Mouse (Mus musculus) gastrocnemius, adult 2 months (tissue): ENCODE measurements around the gene Drap1. TPM values are rescaled to one million over a fixed set of nuclear protein-coding genes. Genes with fewer than 3 reads are reported as not detected.

Source experiments
- DNase-seq: peaks from one replicate; pipeline ENCODE4 v3.0.0; 2022
- H3K27ac ChIP-seq: fragments of 200-600 bp; 2 replicates; pipeline ENCODE4 v1.8.1; 2022; ENCODE audit warnings: mild to moderate bottlenecking
- H3K4me3 ChIP-seq: fragments of 200-600 bp; 2 replicates; pipeline ENCODE4 v1.8.1; 2022; ENCODE audit warnings: mild to moderate bottlenecking, moderate library complexity
- CTCF ChIP-seq: fragments of 200-600 bp; IDR thresholded peaks from 2 replicates; pipeline ENCODE4 v1.8.1; 2022; ENCODE audit warnings: antibody characterized with exemption, mild to moderate bottlenecking, moderate library complexity
- intact Hi-C: fragments of 180-260 bp; cut with DNase I; formaldehyde crosslinking; loops from one replicate; pipeline ENCODE4 v1.15.1; 2025
- total RNA-seq, 2 experiments: library from RNA; stranded (reverse); gene quantifications; 2 replicates each; pipeline ENCODE4 v1.2.3; 2021

Drap1 gene
- total RNA-seq, 2 experiments from 2014 or later = 503 to 688 TPM

GRCm38 (mm10) chr19:5424092-5424781, 542 bp downstream of the Drap1 start:
- peak; percentile 19; the same call in 1 of the 2 replicates for TF ChIP-seq CTCF
- peak; percentile 88 for DNase-seq
- intact Hi-C loops = loop anchor here (2.0 kb wide), 2 partner anchors 15 to 65 kb away; partner anchors contain the start of gene Mus81
- Histone ChIP-seq H3K27ac (peak overlapping the region; percentile 97), H3K4me3 (peak overlapping the region; percentile 99)

GRCm38 (mm10) chr19:5423561-5423960, 1.2 kb downstream of the Drap1 start:
- DNase-seq = peak; percentile 45
- Histone ChIP-seq H3K4me3 (peak overlapping the region; percentile 99), H3K27ac (peak overlapping the region; percentile 97)
- intact Hi-C loops = no loop called here
- no peak for TF ChIP-seq CTCF

GRCm38 (mm10) chr19:5422895-5423443, 1.8 kb downstream of the Drap1 start:
- Histone ChIP-seq H3K27ac (peak overlapping the region; percentile 97), H3K4me3 (peak overlapping the region; percentile 99)
- no peak for TF ChIP-seq CTCF
- DNase-seq = no peak
- intact Hi-C loops = no loop called here

- Histone ChIP-seq H3K27ac (peak overlapping the region; percentile 97), H3K4me3 (peak overlapping the region; percentile 99)
- no peak for TF ChIP-seq CTCF
- DNase-seq = peak; percentile 68
- intact Hi-C loops = no loop called here
Measured at GRCm38 (mm10) chr19:5422267-5422666, 2.5 kb downstream of the Drap1 start.

- intact Hi-C loops = no loop called here
- peak; percentile 60 for DNase-seq
- TF ChIP-seq CTCF = no peak
- Histone ChIP-seq H3K4me3 (peak overlapping the region; percentile 99), H3K27ac (peak overlapping the region; percentile 97)
Measured at GRCm38 (mm10) chr19:5421784-5422183, 3.0 kb downstream of the Drap1 start.

- intact Hi-C loops = no loop called here
- peak overlapping the region; percentile 97 for H3K27ac ChIP-seq
- no peak for DNase-seq
- no peak for TF ChIP-seq CTCF
- peak overlapping the region; percentile 99 for H3K4me3 ChIP-seq
Measured at GRCm38 (mm10) chr19:5420579-5420978, 4.2 kb downstream of the Drap1 start.

- TF ChIP-seq CTCF = no peak
- Histone ChIP-seq H3K27ac (peak overlapping the region; percentile 97), H3K4me3 (peak overlapping the region; percentile 99)
- intact Hi-C loops = no loop called here
- DNase-seq = no peak
Measured at GRCm38 (mm10) chr19:5419630-5420029, 5.1 kb downstream of the Drap1 start.

- DNase-seq = no peak
- Histone ChIP-seq H3K4me3 (peak overlapping the region; percentile 99; the same call in 1 of the 2 replicates), H3K27ac (peak overlapping the region; percentile 97)
- intact Hi-C loops = no loop called here
- TF ChIP-seq CTCF = no peak
Measured at GRCm38 (mm10) chr19:5418750-5419466, 5.9 kb downstream of the Drap1 start.

- no peak for TF ChIP-seq CTCF
- intact Hi-C loops = no loop called here
- Histone ChIP-seq H3K27ac (peak overlapping the region; percentile 86), H3K4me3 (peak overlapping the region; percentile 31)
- DNase-seq = peak; percentile 65
Measured at GRCm38 (mm10) chr19:5414534-5414957, 10.2 kb downstream of the Drap1 start.

GRCm38 (mm10) chr19:5413840-5414239, 10.9 kb downstream of the Drap1 start:
- intact Hi-C loops = no loop called here
- DNase-seq = no peak
- Histone ChIP-seq H3K4me3 (no peak overlapping the region), H3K27ac (peak overlapping the region; percentile 86)
- TF ChIP-seq CTCF = no peak

GRCm38 (mm10) chr19:5411961-5412360, 12.8 kb downstream of the Drap1 start:
- H3K27ac ChIP-seq = peak overlapping the region; percentile 91
- DNase-seq = peak; percentile 79
- peak overlapping the region; percentile 73 for H3K4me3 ChIP-seq
- TF ChIP-seq CTCF = no peak
- intact Hi-C loops = no loop called here

GRCm38 (mm10) chr19:5410641-5411040, 14.1 kb downstream of the Drap1 start:
- TF ChIP-seq CTCF = no peak
- Histone ChIP-seq H3K4me3 (peak overlapping the region; percentile 73), H3K27ac (peak overlapping the region; percentile 91)
- no peak for DNase-seq
- intact Hi-C loops = no loop called here

GRCm38 (mm10) chr19:5409068-5409467, 15.7 kb downstream of the Drap1 start:
- Histone ChIP-seq H3K4me3 (peak overlapping the region; percentile 78), H3K27ac (peak overlapping the region; percentile 98)
- TF ChIP-seq CTCF = no peak
- intact Hi-C loops = loop anchor here (2.0 to 5.0 kb wide), 2 partner anchors 16 to 78 kb away; partner anchors contain the start of genes AI837181, Drap1 and Mus81
- DNase-seq = peak; percentile 64
